Mouse (Mus musculus): ENCODE data around the gene Ttc39b. TPM values are rescaled to one million over a fixed set of nuclear protein-coding genes. Genes with fewer than 3 reads are reported as not detected.
A peak's percentile ranks its signal among the peaks of the same experiment; 100 is the strongest.

Gene Ttc39b
- polyA plus RNA-seq (2015; fragmentation: Nextera tagmentation; extraction: Ambion mirVana): 1.5 and 1.8 TPM in 2 replicates

DNA sequence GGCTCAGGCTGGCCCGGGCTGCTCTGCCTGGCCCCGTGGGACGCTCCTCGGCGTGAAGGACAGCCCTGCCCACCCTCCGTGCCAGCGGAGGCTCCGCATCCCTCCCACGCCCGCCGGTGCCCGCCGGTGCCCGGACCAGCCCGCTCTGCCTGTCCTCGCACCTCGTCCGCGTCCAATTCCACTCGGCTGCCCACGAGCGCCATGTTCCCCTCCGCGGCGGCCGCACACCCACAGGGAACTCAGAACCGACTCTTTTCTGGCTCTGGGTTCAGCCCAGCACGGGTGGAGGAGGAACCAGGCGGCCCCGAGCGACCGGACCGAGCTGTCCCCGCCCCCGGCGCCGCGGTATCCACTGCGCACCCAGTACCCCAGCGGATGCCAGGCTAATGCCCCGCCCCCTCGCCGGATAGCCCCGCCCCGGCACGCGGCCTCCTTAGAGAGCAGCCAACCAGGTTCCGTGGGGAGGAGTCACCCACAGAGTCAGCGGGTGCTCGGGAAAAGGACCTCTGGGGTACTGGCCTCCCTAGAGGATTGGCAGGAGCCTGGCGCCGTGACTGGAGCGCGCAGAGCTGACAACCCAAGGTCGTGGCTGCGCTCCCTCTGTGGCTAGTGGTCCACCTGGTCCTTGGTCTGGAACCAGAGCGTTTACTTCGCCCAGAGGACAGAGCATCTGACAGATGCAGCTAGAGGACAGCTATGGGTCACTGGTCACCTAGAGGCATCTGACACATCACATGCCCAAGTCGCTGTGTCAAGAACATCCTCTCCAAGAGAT lies at the start of gene Ttc39b:
Ttc39b (minus strand) TSS at position 346 of the 775 bp plus-strand sequence.
- peaks cover 37% of the 10 kb centered on the region for H3K27me3 ChIP-seq (ENCODE audit: control insufficient read depth, insufficient read depth, low read depth, low read length)
- WGBS (ENCODE audit: insufficient replicate concordance): under 1% methylated on average over 46 of the region's 59 CpGs
- H3K27ac ChIP-seq (ENCODE audit: low read length): no peak within 1 kb of the TSS

DNA sequence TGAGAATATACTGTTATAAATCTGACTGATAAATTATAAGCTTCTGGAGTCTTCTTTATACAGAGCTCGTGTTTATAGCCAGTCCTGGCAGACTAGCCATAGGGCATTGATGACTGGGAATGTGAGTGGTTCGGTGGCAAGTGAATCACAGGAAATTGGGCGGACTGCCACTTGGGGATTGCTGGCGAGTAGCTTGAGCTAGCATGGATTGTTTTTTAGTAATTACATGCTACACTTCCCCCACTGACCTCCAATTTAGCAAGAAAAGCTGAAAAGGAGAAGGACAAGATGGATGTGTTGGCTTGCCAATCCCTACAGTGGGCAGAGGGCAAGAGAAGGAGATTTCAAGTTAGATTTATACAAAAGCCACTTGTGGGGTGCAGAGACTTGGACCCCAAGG lies 49.3 kb upstream of the Ttc39b start:
- H3K9ac ChIP-seq (ENCODE audit: low read depth, low read length): no peak overlapping the region
- no peak overlapping the region for H3K27ac ChIP-seq (ENCODE audit: low read length)
- no peaks in the 10 kb centered on the region for H3K27me3 ChIP-seq (ENCODE audit: control insufficient read depth, insufficient read depth, low read depth, low read length)
- H3K9me3 ChIP-seq (replicated peaks; ENCODE audit: control insufficient read depth, low read length): no peaks in the 10 kb centered on the region
- H3K36me3 ChIP-seq (ENCODE audit: control insufficient read depth, insufficient read depth): no peaks in the 10 kb centered on the region
- no peak overlapping the region for H3K4me3 ChIP-seq (ENCODE audit: low read depth, low read length)
- ATAC-seq (ENCODE audit: low read depth): no peak
- no peak overlapping the region for H3K4me2 ChIP-seq (ENCODE audit: low read depth, low read length)
- H3K4me1 ChIP-seq (ENCODE audit: control insufficient read depth, low read depth, low read length): no peaks in the 10 kb centered on the region
- WGBS (ENCODE audit: insufficient replicate concordance): 46% methylated on average over 4 of the region's 4 CpGs

More for the DNA sequence above, at the start of gene Ttc39b:
- Histone ChIP-seq H3K4me3 (ENCODE audit: low read depth, low read length) (peak within 1 kb of the TSS; percentile 70), H3K36me3 (ENCODE audit: control insufficient read depth, insufficient read depth) (no peaks in the 10 kb centered on the region), H3K9me3 (replicated peaks; ENCODE audit: control insufficient read depth, low read length) (no peaks in the 10 kb centered on the region), H3K4me2 (ENCODE audit: low read depth, low read length) (peak within 1 kb of the TSS; percentile 96), H3K4me1 (ENCODE audit: control insufficient read depth, low read depth, low read length) (no peaks in the 10 kb centered on the region; the same call in 1 of the 2 replicates), H3K9ac (ENCODE audit: low read depth, low read length) (peak within 1 kb of the TSS; percentile 59)
- ATAC-seq (ENCODE audit: low read depth): peak; percentile 98

DNA sequence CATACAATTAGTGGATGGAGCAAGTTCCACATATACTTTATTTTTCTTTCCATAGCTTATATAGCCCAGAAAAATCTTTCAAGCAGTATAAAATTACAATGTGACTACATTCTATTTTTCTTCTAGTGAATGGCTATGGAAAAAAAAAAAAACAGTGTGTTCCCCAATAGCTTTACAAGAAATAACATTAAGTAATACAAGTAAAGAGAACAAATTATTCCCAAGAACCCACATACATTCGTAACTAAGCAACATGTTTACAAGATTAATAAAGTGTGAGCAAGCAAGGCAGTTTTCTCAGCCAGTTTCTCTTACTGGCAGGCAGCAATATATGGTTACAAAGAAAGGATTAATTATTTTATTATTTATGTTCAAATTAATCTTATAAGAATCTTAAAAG lies 33.7 kb upstream of the Ttc39b start:
- Histone ChIP-seq H3K36me3 (ENCODE audit: control insufficient read depth, insufficient read depth) (no peaks in the 10 kb centered on the region), H3K9ac (ENCODE audit: low read depth, low read length) (no peak overlapping the region), H3K4me2 (ENCODE audit: low read depth, low read length) (no peak overlapping the region), H3K4me1 (ENCODE audit: control insufficient read depth, low read depth, low read length) (no peaks in the 10 kb centered on the region), H3K27me3 (ENCODE audit: control insufficient read depth, insufficient read depth, low read depth, low read length) (no peaks in the 10 kb centered on the region), H3K4me3 (ENCODE audit: low read depth, low read length) (no peak overlapping the region), H3K9me3 (replicated peaks; ENCODE audit: control insufficient read depth, low read length) (peaks cover 3% of the 10 kb centered on the region; the same call in 1 of the 2 replicates), H3K27ac (ENCODE audit: low read length) (no peak overlapping the region)
- 64% methylated on average over 1 of the region's 1 CpGs for WGBS (ENCODE audit: insufficient replicate concordance)
- ATAC-seq (ENCODE audit: low read depth): no peak

DNA sequence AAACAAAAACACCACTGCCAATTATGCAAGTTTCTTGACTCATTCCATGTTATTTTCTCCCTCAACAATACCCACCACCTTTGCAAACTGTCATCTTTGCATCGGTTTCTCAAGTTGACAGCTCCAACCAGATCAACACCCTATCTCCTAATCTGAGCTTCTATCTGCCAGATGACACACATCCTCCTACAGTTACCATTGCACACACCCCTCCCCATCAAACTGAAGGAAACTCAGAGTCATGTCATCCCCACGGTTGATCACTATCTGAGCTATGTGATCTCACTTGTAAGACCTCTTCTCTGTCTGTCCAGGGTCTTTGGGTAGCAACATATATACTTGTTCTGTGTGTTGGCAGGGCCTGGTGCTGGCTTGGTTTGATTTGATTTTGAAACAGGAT lies 30.7 kb upstream of the Ttc39b start:
- Histone ChIP-seq H3K36me3 (ENCODE audit: control insufficient read depth, insufficient read depth) (no peaks in the 10 kb centered on the region), H3K27me3 (ENCODE audit: control insufficient read depth, insufficient read depth, low read depth, low read length) (no peaks in the 10 kb centered on the region), H3K9me3 (replicated peaks; ENCODE audit: control insufficient read depth, low read length) (no peaks in the 10 kb centered on the region), H3K4me1 (ENCODE audit: control insufficient read depth, low read depth, low read length) (no peaks in the 10 kb centered on the region), H3K4me2 (ENCODE audit: low read depth, low read length) (no peak overlapping the region), H3K4me3 (ENCODE audit: low read depth, low read length) (no peak overlapping the region), H3K27ac (ENCODE audit: low read length) (no peak overlapping the region), H3K9ac (ENCODE audit: low read depth, low read length) (no peak overlapping the region)
- 32% methylated on average over 2 of the region's 2 CpGs for WGBS (ENCODE audit: insufficient replicate concordance)
- ATAC-seq (ENCODE audit: low read depth): no peak

DNA sequence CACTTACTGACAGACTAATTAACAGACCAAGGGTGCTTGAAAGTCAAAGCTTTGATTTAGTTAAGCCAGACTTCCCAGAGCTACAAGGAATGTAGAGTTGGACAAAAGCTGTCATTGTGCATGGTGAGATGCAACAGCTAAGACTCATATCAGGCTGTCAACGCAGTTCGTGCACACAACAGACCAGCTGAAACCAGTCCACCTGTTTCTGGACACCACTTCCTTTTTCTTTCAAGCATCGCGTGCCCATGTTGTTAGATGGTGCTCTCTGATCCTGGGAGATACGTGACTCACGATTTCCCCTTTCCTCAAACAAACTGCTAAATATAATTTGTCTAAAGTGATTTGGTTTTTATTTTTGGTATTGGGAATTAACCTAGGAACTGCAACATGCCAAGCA lies 29.9 kb upstream of the Ttc39b start:
- H3K4me2 ChIP-seq (ENCODE audit: low read depth, low read length): no peak overlapping the region
- WGBS (ENCODE audit: insufficient replicate concordance): 12% methylated on average over 6 of the region's 6 CpGs
- H3K9me3 ChIP-seq (replicated peaks; ENCODE audit: control insufficient read depth, low read length): no peaks in the 10 kb centered on the region
- no peak overlapping the region for H3K27ac ChIP-seq (ENCODE audit: low read length)
- H3K4me1 ChIP-seq (ENCODE audit: control insufficient read depth, low read depth, low read length): no peaks in the 10 kb centered on the region
- no peaks in the 10 kb centered on the region for H3K27me3 ChIP-seq (ENCODE audit: control insufficient read depth, insufficient read depth, low read depth, low read length)
- no peak overlapping the region for H3K9ac ChIP-seq (ENCODE audit: low read depth, low read length)
- no peak for ATAC-seq (ENCODE audit: low read depth)
- no peak overlapping the region for H3K4me3 ChIP-seq (ENCODE audit: low read depth, low read length)
- no peaks in the 10 kb centered on the region for H3K36me3 ChIP-seq (ENCODE audit: control insufficient read depth, insufficient read depth)

DNA sequence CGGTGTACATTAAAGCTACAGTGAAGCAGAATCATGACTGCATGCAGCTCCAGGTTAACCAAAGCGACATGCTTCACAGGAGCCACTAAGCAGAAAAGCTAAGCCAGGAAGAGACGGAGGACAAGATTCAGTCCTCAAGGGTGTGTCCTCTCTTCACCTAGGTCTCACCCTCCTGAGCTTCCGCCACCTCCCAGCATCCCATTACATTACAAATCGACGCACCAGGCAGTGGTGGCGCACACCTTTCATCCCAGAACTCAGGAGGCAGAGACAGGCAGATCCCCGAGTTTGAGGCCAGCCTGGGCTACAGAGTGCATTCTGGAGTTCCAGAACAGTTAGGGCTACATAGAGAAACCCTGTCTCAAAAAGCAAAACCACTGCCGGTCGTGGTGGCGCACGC lies 29.2 kb upstream of the Ttc39b start:
- H3K27ac ChIP-seq (ENCODE audit: low read length): no peak overlapping the region
- no peak overlapping the region for H3K4me2 ChIP-seq (ENCODE audit: low read depth, low read length)
- H3K9ac ChIP-seq (ENCODE audit: low read depth, low read length): no peak overlapping the region
- no peaks in the 10 kb centered on the region for H3K9me3 ChIP-seq (replicated peaks; ENCODE audit: control insufficient read depth, low read length)
- no peaks in the 10 kb centered on the region for H3K27me3 ChIP-seq (ENCODE audit: control insufficient read depth, insufficient read depth, low read depth, low read length)
- H3K4me3 ChIP-seq (ENCODE audit: low read depth, low read length): no peak overlapping the region
- no peaks in the 10 kb centered on the region for H3K36me3 ChIP-seq (ENCODE audit: control insufficient read depth, insufficient read depth)
- WGBS (ENCODE audit: insufficient replicate concordance): 73% methylated on average over 12 of the region's 12 CpGs
- no peaks in the 10 kb centered on the region for H3K4me1 ChIP-seq (ENCODE audit: control insufficient read depth, low read depth, low read length)
- no peak for ATAC-seq (ENCODE audit: low read depth)

DNA sequence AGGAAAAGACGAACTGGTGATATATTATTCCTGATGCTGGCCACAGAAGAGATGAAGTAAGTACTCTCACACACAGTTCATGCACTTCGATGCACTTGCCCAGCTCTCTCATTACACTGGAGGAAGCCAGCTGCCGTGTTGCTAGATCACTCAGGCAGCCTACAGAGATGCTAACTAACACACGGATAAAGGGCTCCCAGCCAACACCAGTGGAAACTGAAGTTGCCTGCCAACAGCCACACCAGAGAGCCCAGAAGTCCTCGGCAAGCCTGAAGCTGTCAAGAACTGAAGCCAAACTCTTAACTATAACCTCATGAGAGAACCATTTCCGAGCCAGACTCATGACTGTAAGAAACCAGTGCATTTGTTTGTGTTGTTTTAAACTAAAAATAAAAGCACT lies 26.7 kb upstream of the Ttc39b start:
- Histone ChIP-seq H3K27me3 (ENCODE audit: control insufficient read depth, insufficient read depth, low read depth, low read length) (no peaks in the 10 kb centered on the region), H3K9ac (ENCODE audit: low read depth, low read length) (no peak overlapping the region), H3K4me1 (ENCODE audit: control insufficient read depth, low read depth, low read length) (no peaks in the 10 kb centered on the region), H3K36me3 (ENCODE audit: control insufficient read depth, insufficient read depth) (no peaks in the 10 kb centered on the region), H3K27ac (ENCODE audit: low read length) (no peak overlapping the region), H3K9me3 (replicated peaks; ENCODE audit: control insufficient read depth, low read length) (no peaks in the 10 kb centered on the region), H3K4me2 (ENCODE audit: low read depth, low read length) (no peak overlapping the region), H3K4me3 (ENCODE audit: low read depth, low read length) (no peak overlapping the region)
- 62% methylated on average over 6 of the region's 6 CpGs for WGBS (ENCODE audit: insufficient replicate concordance)
- no peak for ATAC-seq (ENCODE audit: low read depth)

DNA sequence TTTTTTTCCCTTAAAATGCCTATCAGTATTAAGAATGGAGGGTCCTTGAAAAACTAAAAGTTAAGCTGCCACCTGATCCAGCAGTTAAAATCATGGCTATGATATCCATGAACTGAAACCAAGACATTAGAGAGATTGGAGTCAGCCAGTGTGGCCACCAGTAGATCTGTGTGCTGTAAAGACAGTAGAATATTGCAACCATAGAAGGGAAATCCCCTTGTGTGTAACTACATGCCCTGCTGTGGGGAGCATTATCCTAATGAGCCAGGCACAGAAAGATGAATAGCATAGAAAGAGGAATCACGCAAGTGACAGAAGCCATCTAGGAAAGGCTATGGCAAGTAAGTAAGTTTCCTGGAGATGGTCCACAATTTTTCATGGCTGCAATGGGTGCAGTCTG lies 24.9 kb upstream of the Ttc39b start:
- no peak overlapping the region for H3K4me3 ChIP-seq (ENCODE audit: low read depth, low read length)
- H3K9ac ChIP-seq (ENCODE audit: low read depth, low read length): no peak overlapping the region
- no peak overlapping the region for H3K4me2 ChIP-seq (ENCODE audit: low read depth, low read length)
- WGBS (ENCODE audit: insufficient replicate concordance): 75% methylated on average over 1 of the region's 1 CpGs
- H3K9me3 ChIP-seq (replicated peaks; ENCODE audit: control insufficient read depth, low read length): no peaks in the 10 kb centered on the region
- H3K36me3 ChIP-seq (ENCODE audit: control insufficient read depth, insufficient read depth): no peaks in the 10 kb centered on the region
- no peak overlapping the region for H3K27ac ChIP-seq (ENCODE audit: low read length)
- ATAC-seq (ENCODE audit: low read depth): no peak
- H3K4me1 ChIP-seq (ENCODE audit: control insufficient read depth, low read depth, low read length): no peaks in the 10 kb centered on the region
- no peaks in the 10 kb centered on the region for H3K27me3 ChIP-seq (ENCODE audit: control insufficient read depth, insufficient read depth, low read depth, low read length)

DNA sequence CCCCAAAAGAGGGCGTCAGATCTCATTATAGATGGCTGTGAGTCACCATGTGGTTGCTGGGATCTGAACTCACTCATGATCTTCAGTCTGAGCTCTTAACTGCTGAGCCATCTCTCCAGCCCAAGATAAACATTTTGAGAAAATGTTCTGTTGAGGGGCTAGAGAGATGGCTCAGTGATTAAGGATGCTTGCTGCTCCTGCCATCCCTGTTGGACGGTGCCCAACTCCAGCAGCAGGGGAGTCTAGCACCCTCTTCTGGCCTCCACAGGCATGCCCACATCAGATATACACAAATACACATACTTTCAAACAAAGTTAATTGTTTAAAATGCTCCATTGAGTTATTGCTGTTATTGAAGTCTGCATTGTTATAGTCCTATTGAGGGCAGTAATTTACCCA lies 19.8 kb upstream of the Ttc39b start:
- H3K27ac ChIP-seq (ENCODE audit: low read length): no peak overlapping the region
- H3K36me3 ChIP-seq (ENCODE audit: control insufficient read depth, insufficient read depth): no peaks in the 10 kb centered on the region
- no peak overlapping the region for H3K4me2 ChIP-seq (ENCODE audit: low read depth, low read length)
- ATAC-seq (ENCODE audit: low read depth): no peak
- H3K4me1 ChIP-seq (ENCODE audit: control insufficient read depth, low read depth, low read length): no peaks in the 10 kb centered on the region
- 43% methylated on average over 2 of the region's 2 CpGs for WGBS (ENCODE audit: insufficient replicate concordance)
- H3K27me3 ChIP-seq (ENCODE audit: control insufficient read depth, insufficient read depth, low read depth, low read length): no peaks in the 10 kb centered on the region
- H3K9me3 ChIP-seq (replicated peaks; ENCODE audit: control insufficient read depth, low read length): no peaks in the 10 kb centered on the region
- no peak overlapping the region for H3K9ac ChIP-seq (ENCODE audit: low read depth, low read length)
- H3K4me3 ChIP-seq (ENCODE audit: low read depth, low read length): no peak overlapping the region

All from liver, embryonic 16.5 days (tissue).